Mouse (Mus musculus) midbrain, embryonic 11.5 days (tissue): Measurements from ENCODE around the gene Cstf1. TPM values are rescaled to one million over a fixed set of nuclear protein-coding genes. Genes with fewer than 3 reads are reported as not detected.

Experiments
- ATAC-seq: fragments of 200-750 bp; cut with Nextera tagmentation; 2 replicates; pipeline ENCODE4 v1.8.0; 2017; ENCODE audit warnings: moderate TSS enrichment, moderate library complexity; ENCODE audit not compliant: low FRiP score
- DNase-seq: peaks from one replicate; pipeline ENCODE4 v3.0.0; 2015; ENCODE audit warnings: low spot score; ENCODE audit errors: missing footprints
- H3K27ac ChIP-seq: fragments of 300-500 bp; sonication (generic); 2 replicates; pipeline ENCODE4 v1.5.1; 2014; ENCODE audit warnings: low read depth, low read length
- H3K27me3 ChIP-seq: fragments of 300-500 bp; sonication (generic); 2 replicates; pipeline ENCODE4 v1.6.1; 2014; ENCODE audit warnings: mild to moderate bottlenecking, low read length, moderate library complexity, mixed read lengths; ENCODE audit not compliant: control insufficient read depth, insufficient read depth
- H3K36me3 ChIP-seq: fragments of 300-500 bp; sonication (generic); 2 replicates; pipeline ENCODE4 v1.6.1; 2014; ENCODE audit warnings: mild to moderate bottlenecking, low read length, moderate library complexity, mixed read lengths; ENCODE audit not compliant: control insufficient read depth, insufficient read depth
- H3K4me1 ChIP-seq: fragments of 300-500 bp; sonication (generic); 2 replicates; pipeline ENCODE4 v1.6.1; 2014; ENCODE audit warnings: low read length; ENCODE audit not compliant: control insufficient read depth, insufficient read depth
- H3K4me2 ChIP-seq: fragments of 300-500 bp; sonication (generic); 2 replicates; pipeline ENCODE4 v1.6.1; 2014; ENCODE audit warnings: mild to moderate bottlenecking, moderate library complexity
- H3K4me3 ChIP-seq: fragments of 300-500 bp; sonication (generic); 2 replicates; pipeline ENCODE4 v1.5.1; 2014; ENCODE audit warnings: low read depth, low read length
- H3K9ac ChIP-seq: fragments of 300-500 bp; sonication (generic); 2 replicates; pipeline ENCODE4 v1.6.1; 2014; ENCODE audit warnings: low read length
- H3K9me3 ChIP-seq: fragments of 300-500 bp; sonication (generic); 2 replicates; pipeline ENCODE4 v1.6.1; 2016; ENCODE audit warnings: low read length; ENCODE audit not compliant: control insufficient read depth
- WGBS: fragments of 180-500 bp; shearing (Covaris S2); extraction: QIAGEN DNeasy Blood & Tissue Kit; methylation state at CpG from one replicate; pipeline ENCODE4 v1.1.7; 2014; 5-methylcytosine and 5-hydroxymethylcytosine counted together
- polyA plus RNA-seq: library from polyadenylated mRNA; unstranded; fragments of >200 nt; fragmentation: Nextera tagmentation; extraction: Ambion mirVana; gene quantifications from 2 replicates; pipeline ENCODE4 v1.2.1, GENCODE M21; 2014

Gene Cstf1
- polyA plus RNA-seq, 1 experiment from 2014 or later, result 50.2 TPM

- Histone ChIP-seq H3K4me2 (no peak overlapping the region), H3K9ac (no peak overlapping the region), H3K27me3 (no peaks in the 10 kb centered on the region), H3K4me3 (no peak overlapping the region), H3K4me1 (peaks cover 5% of the 10 kb centered on the region; the same call in 1 of the 2 replicates), H3K36me3 (no peaks in the 10 kb centered on the region), H3K27ac (no peak overlapping the region), H3K9me3 (no peaks in the 10 kb centered on the region)
- ATAC-seq, result no peak
- WGBS, result 47% methylated on average over 5 of the region's 5 CpGs
- peak; percentile 74 for DNase-seq
Measured at GRCm38 (mm10) chr2:172413894-172414293, 43.4 kb downstream of the Cstf1 start.

- 65% methylated on average over 12 of the region's 12 CpGs for WGBS
- Histone ChIP-seq H3K4me2 (no peak overlapping the region), H3K9me3 (no peaks in the 10 kb centered on the region), H3K4me3 (no peak overlapping the region), H3K27ac (no peak overlapping the region), H3K36me3 (no peaks in the 10 kb centered on the region), H3K9ac (no peak overlapping the region), H3K4me1 (peaks cover 5% of the 10 kb centered on the region; the same call in 1 of the 2 replicates), H3K27me3 (no peaks in the 10 kb centered on the region)
- ATAC-seq (no peak), DNase-seq (peak; percentile 17)
Measured at GRCm38 (mm10) chr2:172416218-172416617, 45.7 kb downstream of the Cstf1 start.

- no peaks in the 10 kb centered on the region for H3K27me3 ChIP-seq
- ATAC-seq (no peak), DNase-seq (no peak)
- no peaks in the 10 kb centered on the region for H3K36me3 ChIP-seq
- no peak overlapping the region for H3K9ac ChIP-seq
- no peak overlapping the region for H3K4me2 ChIP-seq
- peaks cover 5% of the 10 kb centered on the region; the same call in 1 of the 2 replicates for H3K4me1 ChIP-seq
- H3K4me3 ChIP-seq, result no peak overlapping the region
- H3K9me3 ChIP-seq, result no peaks in the 10 kb centered on the region
- WGBS, result 88% methylated on average over 5 of the region's 5 CpGs
- no peak overlapping the region for H3K27ac ChIP-seq
Measured at GRCm38 (mm10) chr2:172416876-172417275, 46.4 kb downstream of the Cstf1 start.

- Histone ChIP-seq H3K27ac (no peak overlapping the region), H3K36me3 (no peaks in the 10 kb centered on the region), H3K4me3 (no peak overlapping the region), H3K4me2 (no peak overlapping the region), H3K27me3 (no peaks in the 10 kb centered on the region), H3K4me1 (0 out of 2 replicates have a peak, but pooled peaks cover 2% of the 10 kb centered on the region), H3K9ac (no peak overlapping the region), H3K9me3 (no peaks in the 10 kb centered on the region)
- ATAC-seq (no peak), DNase-seq (peak; percentile 69)
- 87% methylated on average over 5 of the region's 5 CpGs for WGBS
Measured at GRCm38 (mm10) chr2:172418208-172418607, 47.7 kb downstream of the Cstf1 start.

GRCm38 (mm10) chr2:172430609-172431008 lies 60.1 kb downstream of the Cstf1 start:
- no peak overlapping the region for H3K4me3 ChIP-seq
- H3K9ac ChIP-seq, result no peak overlapping the region
- no peaks in the 10 kb centered on the region for H3K27me3 ChIP-seq
- H3K4me2 ChIP-seq, result no peak overlapping the region
- H3K36me3 ChIP-seq, result no peaks in the 10 kb centered on the region
- 67% methylated on average over 1 of the region's 1 CpGs for WGBS
- no peaks in the 10 kb centered on the region for H3K9me3 ChIP-seq
- DNase-seq (no peak), ATAC-seq (no peak)
- H3K4me1 ChIP-seq, result no peaks in the 10 kb centered on the region
- H3K27ac ChIP-seq, result no peak overlapping the region

Other genes starting within 250 kb of the Cstf1 start
- gene Mc3r, start 122.2 kb upstream of the Cstf1 start, polyA plus RNA-seq, result 0.06 TPM in 1 of 2 replicates, not detected in the other
- 32.2 and 33.0 TPM in 2 replicates for gene Fam210b, start 25.1 kb upstream of the Cstf1 start, polyA plus RNA-seq
- 163 and 169 TPM in 2 replicates for gene Aurka, start 146 bp upstream of the Cstf1 start, polyA plus RNA-seq
- gene Cass4, start 23.1 kb downstream of the Cstf1 start, polyA plus RNA-seq, result 0.31 TPM in 1 of 2 replicates, not detected in the other
- gene Rtf2, start 69.9 kb downstream of the Cstf1 start, polyA plus RNA-seq, result 86.8 and 94.7 TPM in 2 replicates
- gene Gcnt7, start 87.9 kb downstream of the Cstf1 start, polyA plus RNA-seq, result 0.84 and 0.86 TPM in 2 replicates
- gene Fam209, start 101.8 kb downstream of the Cstf1 start, polyA plus RNA-seq, result 0.65 TPM in 1 of 2 replicates, not detected in the other
- gene Tfap2c, start 178.9 kb downstream of the Cstf1 start, polyA plus RNA-seq, result 2.8 and 4.5 TPM in 2 replicates